Mouse (Mus musculus): ENCODE data around the gene Tob1.

- TF ChIP-seq EP300 (IDR thresholded peaks at IDR 0.05; ENCODE audit: low read depth), result no peak
- no peak for TF ChIP-seq CTCF (IDR thresholded peaks at IDR 0.05; ENCODE audit: low read depth)
Observed at GRCm38 (mm10) chr11:94234857-94235256, 23.6 kb downstream of the Tob1 start.
